11 mouse cellular contexts compared by ENCODE assay signal in genomic region chr2:95448897-95449296, GRCm38 (mm10).
DNase-seq lines count a peak whose midpoint lies in the region; ATAC-seq and TF ChIP-seq lines count a peak whose summit lies in the region.
"Had no signal": no experiment of that assay in that cellular context is flagged by ENCODE, and none has a peak within 500 bp of the region (broad histone marks: within the 10 kb centered on the region; RNA-seq: fewer than 3 reads in every experiment).

No protein-coding gene starts in this region.

- no peak overlapping the region for H3K27ac ChIP-seq in forebrain, embryonic 10.5 days
- no peak overlapping the region for H3K27ac ChIP-seq in hindbrain, postnatal 0 days
- H3K27ac ChIP-seq: embryonic facial prominence, embryonic 12.5 days; heart, embryonic 15.5 days; limb, embryonic 15.5 days had no signal

- peak; percentile 67 for ATAC-seq in frontal cortex, adult (ENCODE audit: low TSS enrichment)
- ATAC-seq in hindbrain, postnatal 0 days = peak; percentile 61; the same call in 1 of the 2 replicates
- no peak for ATAC-seq in cerebellum, adult (ENCODE audit: insufficient number of reproducible peaks, low FRiP score, low TSS enrichment)

- 0% methylated on average over 1 of the region's 1 CpGs for WGBS in forebrain, embryonic 10.5 days
- 12% methylated on average over 1 of the region's 1 CpGs for WGBS in hindbrain, postnatal 0 days

- DNase-seq in frontal cortex, postnatal 25 days (ENCODE audit: low spot score in 2 of 2) = no peak
- peak; percentile 44 for DNase-seq in forebrain, embryonic 10.5 days (ENCODE audit: extremely low spot score, low spot score)
- peak; percentile 46 for DNase-seq in hindbrain, postnatal 0 days (ENCODE audit: low spot score)
- peak; percentile 25 for DNase-seq in neural tube, embryonic 10.5 days (ENCODE audit: extremely low spot score, low spot score)
- DNase-seq in spleen, adult 18-20 months = no peak
- DNase-seq in kidney, postnatal 14 days = no peak

- no peak overlapping the region for H3K4me3 ChIP-seq in forebrain, embryonic 10.5 days
- H3K4me3 ChIP-seq in hindbrain, postnatal 0 days (ENCODE audit: low read length) = no peak overlapping the region
- H3K4me3 ChIP-seq: embryonic facial prominence, embryonic 12.5 days; heart, embryonic 15.5 days; limb, embryonic 15.5 days had no signal

- H3K36me3 ChIP-seq in forebrain, embryonic 10.5 days (replicated peaks) = no peaks in the 10 kb centered on the region
- no peaks in the 10 kb centered on the region for H3K36me3 ChIP-seq in hindbrain, postnatal 0 days (ENCODE audit: insufficient read depth, low read length)
- H3K36me3 ChIP-seq: embryonic facial prominence, embryonic 12.5 days; heart, embryonic 15.5 days; limb, embryonic 15.5 days had no signal

- no peak overlapping the region for H3K4me2 ChIP-seq in hindbrain, postnatal 0 days (ENCODE audit: low read depth, low read length)
- H3K4me2 ChIP-seq: embryonic facial prominence, embryonic 12.5 days; heart, embryonic 15.5 days; limb, embryonic 15.5 days had no signal

- no peaks in the 10 kb centered on the region for H3K9me3 ChIP-seq in forebrain, embryonic 10.5 days
- H3K9me3 ChIP-seq in hindbrain, postnatal 0 days (ENCODE audit: low read length) = no peaks in the 10 kb centered on the region
- H3K9me3 ChIP-seq: embryonic facial prominence, embryonic 12.5 days; heart, embryonic 15.5 days; limb, embryonic 15.5 days had no signal

- H3K4me1 ChIP-seq in forebrain, embryonic 10.5 days = peaks cover 16% of the 10 kb centered on the region
- no peaks in the 10 kb centered on the region for H3K4me1 ChIP-seq in hindbrain, postnatal 0 days (ENCODE audit: insufficient read depth, low read length)
- H3K4me1 ChIP-seq: embryonic facial prominence, embryonic 12.5 days; heart, embryonic 15.5 days; limb, embryonic 15.5 days had no signal

- no peak overlapping the region for H3K9ac ChIP-seq in hindbrain, postnatal 0 days (replicated peaks; ENCODE audit: low read length)
- H3K9ac ChIP-seq: embryonic facial prominence, embryonic 12.5 days; heart, embryonic 15.5 days; limb, embryonic 15.5 days had no signal

- TF ChIP-seq CTCF in hindbrain, postnatal 0 days (IDR thresholded peaks at IDR 0.05; ENCODE audit: low read depth) = peak; percentile 21; the same call in 1 of the 2 replicates

- no peaks in the 10 kb centered on the region for H3K27me3 ChIP-seq in forebrain, embryonic 10.5 days (ENCODE audit: poor library complexity, severe bottlenecking)
- H3K27me3 ChIP-seq in hindbrain, postnatal 0 days (ENCODE audit: insufficient read depth, low read length) = no peaks in the 10 kb centered on the region
- H3K27me3 ChIP-seq: embryonic facial prominence, embryonic 12.5 days; heart, embryonic 15.5 days; limb, embryonic 15.5 days had no signal

Comparison
In these comparisons a context has a peak if more than half of its experiments do, and no peak if none do; other contexts are left out.
1. DNase-seq: peak in forebrain, embryonic 10.5 days (single experiment), hindbrain, postnatal 0 days (single experiment) and neural tube, embryonic 10.5 days (single experiment); none in frontal cortex, postnatal 25 days (0 of 2), spleen, adult 18-20 months (0 of 2) and kidney, postnatal 14 days (single experiment).